Mouse (Mus musculus): ENCODE data around the gene Rplp1. TPM values are rescaled to one million over a fixed set of nuclear protein-coding genes. Genes with fewer than 3 reads are reported as not detected.

Gene Rplp1
- total RNA-seq, 2 experiments from 2014 or later = 1,715 to 1,777 TPM

- intact Hi-C loops (cut with DNase I) = no loop called here
These were observed 29.4 kb downstream of the Rplp1 start for GRCm38 (mm10) chr9:61884936-61885335.

DNA sequence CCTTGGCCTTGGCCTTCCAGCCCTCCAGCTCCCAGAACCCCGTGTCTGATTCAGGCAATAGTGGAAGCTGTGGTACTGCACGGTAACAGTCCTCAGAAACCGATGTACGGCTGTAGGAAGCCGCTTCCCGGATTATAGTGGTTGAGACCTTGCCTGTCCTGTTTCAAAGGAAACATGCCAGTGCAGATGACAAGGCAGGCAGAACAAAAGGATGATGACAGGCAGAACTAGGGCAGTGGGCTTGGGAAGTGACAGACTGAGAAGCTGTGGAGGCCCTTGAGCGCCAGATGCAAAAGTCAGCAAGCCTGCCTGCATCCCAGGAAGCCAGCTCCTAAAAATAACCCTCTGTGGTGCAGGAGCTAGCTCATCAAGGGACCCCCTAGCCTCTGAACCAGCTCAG is 30.0 kb downstream of the Rplp1 start:
- intact Hi-C loops (cut with DNase I) = no loop called here

More at GRCm38 (mm10) chr9:61884936-61885335, 29.4 kb downstream of the Rplp1 start:
- no peak for DNase-seq

DNA sequence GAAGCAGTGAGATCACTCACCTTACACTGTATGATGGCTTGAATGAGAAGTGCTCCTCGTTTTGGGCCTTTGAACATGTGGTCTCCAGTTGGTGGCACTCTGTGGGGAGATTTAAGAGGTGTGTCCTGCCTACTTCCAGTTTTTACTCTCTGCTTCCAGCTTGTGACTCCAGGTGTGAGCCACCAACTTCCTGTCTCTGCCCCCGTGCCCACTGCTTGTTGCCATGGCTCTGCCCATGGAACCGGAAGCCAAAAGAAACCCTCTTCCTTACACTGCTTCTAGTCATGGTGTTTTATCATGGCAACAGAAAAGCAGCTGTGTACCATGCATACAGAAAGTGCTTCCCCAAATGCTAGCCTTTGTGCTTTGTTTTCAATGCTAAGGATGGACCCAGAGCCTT is 32.2 kb downstream of the Rplp1 start:
- intact Hi-C loops (cut with DNase I) = no loop called here
- DNase-seq = no peak

More for the DNA sequence above, 30.0 kb downstream of the Rplp1 start:
- DNase-seq = no peak

GRCm38 (mm10) chr9:61878889-61879288 is 35.5 kb downstream of the Rplp1 start:
- DNase-seq = peak; percentile 79 to 86
- intact Hi-C loops (cut with DNase I) = no loop called here

GRCm38 (mm10) chr9:61877373-61878112 is 36.8 kb downstream of the Rplp1 start:
- no peak for DNase-seq
- intact Hi-C loops (cut with DNase I) = no loop called here

GRCm38 (mm10) chr9:61873325-61873724 is 41.0 kb downstream of the Rplp1 start:
- DNase-seq = no peak
- intact Hi-C loops (cut with DNase I) = no loop called here

DNA sequence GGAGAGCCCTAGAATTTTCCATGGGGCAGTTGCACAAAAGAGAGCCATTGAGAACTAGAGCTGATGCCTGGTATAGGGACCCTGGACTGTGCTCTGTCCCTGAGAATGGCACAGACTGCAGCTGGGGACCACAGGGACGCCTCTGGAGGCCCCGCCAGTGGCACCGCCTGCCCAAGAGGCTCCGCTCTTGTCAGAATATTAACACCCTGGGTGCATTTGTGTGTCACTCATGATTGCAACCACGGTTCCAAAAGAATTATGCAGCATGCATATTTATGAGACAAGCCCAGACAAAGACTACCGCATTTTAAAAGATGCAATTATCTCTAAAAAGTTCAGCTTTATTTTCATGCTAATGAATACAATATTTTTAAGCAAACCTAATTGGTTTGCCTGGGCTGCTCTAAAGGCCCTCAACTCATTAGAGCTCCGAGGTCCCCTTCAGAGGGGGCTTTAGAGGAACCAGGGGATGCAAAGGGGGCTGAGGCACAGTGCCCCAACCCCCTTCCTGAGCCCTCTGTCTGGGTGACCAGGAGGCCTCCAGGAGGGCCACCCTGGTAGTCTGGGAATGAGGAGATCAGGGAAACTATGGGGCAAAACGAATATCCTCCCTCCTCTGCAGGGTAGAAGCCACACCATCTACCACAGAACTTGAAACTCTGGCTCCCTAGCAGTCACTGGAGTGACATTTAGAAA is 41.9 kb downstream of the Rplp1 start:
- no peak for DNase-seq
- intact Hi-C loops (cut with DNase I) = no loop called here

DNA sequence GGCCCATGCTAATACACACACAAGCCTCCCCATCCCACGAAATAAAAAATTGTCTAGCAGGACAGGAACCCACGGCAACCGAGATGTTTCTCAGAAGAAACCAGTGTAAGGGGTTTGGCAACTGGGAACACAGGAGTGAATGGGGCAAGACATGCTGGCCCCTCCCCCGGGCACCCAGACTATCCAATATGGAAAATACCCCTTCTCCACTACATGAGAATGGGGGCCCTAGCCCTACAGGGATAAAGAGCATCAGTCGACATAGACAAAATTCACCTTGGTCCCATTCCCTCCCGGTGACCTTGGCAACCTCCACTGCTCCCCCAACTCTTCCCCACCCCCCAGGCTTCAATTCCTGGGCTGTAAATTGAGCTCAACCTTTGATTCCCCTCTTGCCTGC is 42.5 kb downstream of the Rplp1 start:
- intact Hi-C loops (cut with DNase I) = no loop called here
- DNase-seq = no peak

DNA sequence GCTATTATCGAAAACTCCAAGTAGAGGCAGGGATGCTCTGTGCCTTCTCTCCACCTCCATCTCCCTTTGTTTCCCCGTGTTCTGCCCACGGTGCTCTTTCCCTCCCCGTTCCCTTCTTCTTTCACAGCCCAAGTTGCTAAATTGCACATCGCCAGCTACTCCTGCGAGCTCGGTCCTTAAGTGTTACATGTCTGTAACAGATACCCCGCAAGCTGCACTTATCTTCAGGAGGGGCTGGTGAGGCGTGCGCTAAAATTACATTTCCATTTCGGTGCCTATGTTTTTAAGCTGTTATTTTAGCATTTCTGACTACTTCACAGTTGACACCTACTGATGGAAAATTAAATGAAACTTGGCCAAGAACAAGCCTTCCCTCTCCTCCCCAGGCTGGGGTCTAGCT is 46.7 kb downstream of the Rplp1 start:
- no peak for DNase-seq
- intact Hi-C loops (cut with DNase I) = no loop called here

Other genes with a start within 250 kb of the Rplp1 start
- 10 to 100 TPM; 22.9 to 28.4 TPM for gene Kif23, start 32.2 kb upstream of the Rplp1 start, total RNA-seq (2021)
- gene Paqr5, start 112.3 kb upstream of the Rplp1 start, total RNA-seq (2021) = not detected
- gene Glce, start 208.1 kb upstream of the Rplp1 start, total RNA-seq (2021) = 10 to 100 TPM; 14.6 to 15.3 TPM